Mouse (Mus musculus): ENCODE measurements around the gene Zic2.

The Zic2 gene

GRCm38 (mm10) chr14:122477261-122477671, 2.0 kb downstream of the Zic2 start:
- DNase-seq (ENCODE audit: low spot score): no peak

- DNase-seq (ENCODE audit: low spot score): no peak
Observed at GRCm38 (mm10) chr14:122477971-122478573, 2.8 kb downstream of the Zic2 start.

GRCm38 (mm10) chr14:122478574-122479011, 3.4 kb downstream of the Zic2 start:
- no peak for DNase-seq (ENCODE audit: low spot score)

- no peak for DNase-seq (ENCODE audit: low spot score)
Observed at GRCm38 (mm10) chr14:122479461-122480109, 4.3 kb downstream of the Zic2 start.

- DNase-seq (ENCODE audit: low spot score): no peak
Observed at GRCm38 (mm10) chr14:122480355-122480754, 5.1 kb downstream of the Zic2 start.

DNA sequence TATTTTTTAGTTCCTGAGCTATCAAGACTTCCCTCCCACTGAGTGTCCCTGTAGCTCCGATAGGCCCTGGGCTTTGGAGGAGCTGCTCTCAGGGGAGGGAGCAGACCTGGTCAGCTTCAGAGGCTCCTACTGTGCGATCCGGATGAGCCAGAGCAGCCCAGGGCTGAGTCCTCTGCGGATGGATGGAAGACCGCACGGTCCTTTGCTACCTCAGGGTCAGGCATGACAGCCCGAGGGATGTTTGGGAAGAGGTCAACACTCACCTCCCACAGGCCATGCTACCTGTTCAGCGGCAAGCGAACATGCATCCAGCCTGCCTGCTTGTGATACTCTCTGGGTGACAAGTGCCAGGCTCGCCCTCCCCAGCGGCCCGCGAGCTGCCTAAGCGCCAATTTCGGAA, 5.9 kb downstream of the Zic2 start:
- no peak for DNase-seq (ENCODE audit: low spot score)

DNA sequence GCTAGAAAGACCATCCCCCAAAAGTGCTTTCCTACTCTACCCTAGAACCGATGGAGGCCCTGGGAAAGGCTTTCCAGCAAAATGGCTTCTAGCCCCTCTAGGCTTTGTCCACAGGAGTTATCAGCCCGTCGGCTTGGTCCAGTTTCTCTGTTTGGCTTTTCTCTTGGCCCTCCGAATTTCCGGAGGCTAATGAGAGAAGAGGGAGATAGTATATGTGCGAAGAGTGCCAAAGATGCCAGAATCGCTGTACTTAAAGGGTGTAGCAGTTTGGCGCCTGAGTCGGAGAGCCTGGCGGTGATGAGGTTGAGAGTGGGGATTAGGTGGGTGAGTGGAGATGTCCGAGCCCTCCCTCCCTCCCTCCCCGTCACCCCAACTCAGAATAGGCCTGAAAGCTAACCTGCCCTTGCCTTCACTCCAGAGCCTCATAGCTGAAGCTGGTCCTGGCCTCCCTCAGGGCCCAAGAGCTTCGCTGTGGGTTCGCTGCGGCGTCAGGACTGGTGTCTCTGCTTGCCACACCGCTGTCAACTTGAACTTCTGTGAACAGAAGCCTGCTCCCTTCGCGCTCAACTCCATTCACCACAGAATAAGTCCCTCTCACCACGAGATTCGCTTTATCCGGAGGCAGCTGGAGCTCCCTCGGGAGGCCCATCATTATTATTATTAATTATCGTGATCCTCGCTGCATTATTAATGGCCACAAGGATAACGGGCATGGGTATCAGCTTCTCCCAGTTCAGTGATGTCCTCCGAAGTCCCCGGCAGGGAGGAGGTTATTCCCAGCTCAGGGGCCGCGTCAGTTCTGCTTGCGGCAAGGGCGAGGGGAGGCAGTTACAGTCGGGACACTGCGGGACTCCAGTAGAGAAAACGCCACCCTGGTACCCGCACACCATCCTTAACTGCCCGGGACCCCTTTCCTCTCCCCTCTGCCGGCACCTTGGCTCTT, 7.1 kb downstream of the Zic2 start:
- DNase-seq (ENCODE audit: low spot score): no peak

DNA sequence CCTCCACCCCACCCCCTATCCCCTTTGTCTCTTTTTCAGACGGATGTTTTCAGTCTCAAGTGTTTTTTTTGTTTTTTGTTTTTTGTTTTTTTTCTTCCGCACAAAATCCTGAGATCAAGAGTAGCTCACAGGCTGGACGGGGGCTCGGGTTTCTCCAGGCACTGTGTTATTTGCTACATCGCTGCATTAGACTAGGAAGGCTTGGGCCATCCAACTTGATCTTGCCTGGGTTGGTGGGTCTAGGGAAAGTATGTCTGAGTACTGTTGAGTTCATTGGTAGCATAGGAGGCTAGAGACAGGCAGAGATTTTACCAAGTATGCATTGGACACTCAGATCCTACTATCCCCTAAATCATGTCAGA, 7.8 kb downstream of the Zic2 start:
- DNase-seq (ENCODE audit: low spot score): no peak

GRCm38 (mm10) chr14:122483556-122484421, 8.6 kb downstream of the Zic2 start:
- DNase-seq (ENCODE audit: low spot score): no peak

DNA sequence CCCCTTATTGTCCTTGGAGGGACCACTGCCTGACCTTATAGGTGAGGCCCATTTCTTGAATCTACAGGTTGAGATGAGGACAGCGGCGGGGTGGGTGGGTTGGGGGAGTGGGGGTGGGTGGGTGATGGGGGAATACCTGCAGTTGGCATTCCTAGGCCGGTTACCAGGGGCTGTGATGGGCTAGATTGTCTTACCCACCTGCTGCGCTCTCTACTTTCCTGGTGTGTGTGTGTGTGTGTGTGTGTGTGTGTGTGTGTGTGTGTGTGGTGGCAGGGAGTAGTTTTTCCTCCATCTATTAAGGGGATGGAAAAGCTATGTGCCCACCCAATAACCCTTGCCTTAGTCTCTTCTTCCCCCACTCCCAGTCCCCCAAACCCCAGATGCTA, 9.2 kb downstream of the Zic2 start:
- no peak for DNase-seq (ENCODE audit: low spot score)

DNA sequence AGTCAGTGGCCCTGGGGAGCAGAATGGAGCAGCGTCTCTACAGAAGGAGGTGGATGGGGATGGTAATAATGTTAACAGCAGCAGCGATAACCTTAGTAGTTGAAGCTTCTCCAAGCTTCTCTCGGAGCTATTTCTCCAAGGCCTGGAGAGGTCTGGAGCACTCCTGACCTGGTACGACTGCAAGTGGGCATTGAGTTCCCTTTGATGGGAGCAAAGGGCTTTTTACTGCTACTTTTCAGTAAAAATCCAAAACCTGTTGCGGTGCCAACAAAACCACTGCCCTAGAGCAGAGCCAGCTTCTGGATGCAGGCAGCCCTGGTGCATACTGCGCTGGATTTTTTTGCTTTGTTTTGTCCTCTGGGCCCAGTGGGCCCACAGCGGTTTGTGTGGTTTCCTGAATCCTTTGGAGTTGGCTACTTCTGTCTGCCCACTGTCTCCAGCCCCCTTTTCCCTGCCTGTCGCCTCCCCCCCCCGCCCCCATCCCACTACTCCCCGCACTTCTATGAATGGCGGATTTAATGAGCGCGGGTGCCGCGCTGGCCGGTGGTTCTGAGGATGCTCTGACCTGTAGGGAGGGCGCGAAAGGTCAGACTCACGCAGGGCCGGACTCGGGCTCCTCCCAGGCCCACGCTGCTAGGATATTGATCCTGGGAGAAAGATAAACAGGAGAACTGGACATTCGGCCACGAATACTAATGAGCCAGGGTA, 9.8 kb downstream of the Zic2 start:
- no peak for DNase-seq (ENCODE audit: low spot score)

- no peak for DNase-seq (ENCODE audit: low spot score)
Observed at GRCm38 (mm10) chr14:122485635-122486181, 10.5 kb downstream of the Zic2 start.

DNA sequence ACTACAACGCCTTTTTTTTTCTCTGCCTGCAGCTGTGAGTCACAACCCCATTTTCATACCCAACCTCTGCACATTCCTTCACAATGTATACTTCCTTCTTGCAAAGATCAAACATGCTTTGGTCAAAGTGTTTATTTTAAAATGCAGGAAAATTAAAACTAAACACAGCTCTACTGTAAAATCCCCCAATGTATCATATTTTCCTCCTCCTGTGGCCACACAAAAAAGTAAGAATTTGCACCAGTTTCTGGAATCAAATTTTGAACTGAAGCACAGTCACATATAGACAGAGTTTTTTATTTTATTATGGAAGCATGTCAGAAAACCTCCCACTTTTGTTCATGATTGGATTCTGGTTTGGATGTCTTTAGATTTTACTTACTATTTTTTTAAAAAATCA, 11.4 kb downstream of the Zic2 start:
- DNase-seq (ENCODE audit: low spot score): no peak

- no peak for DNase-seq (ENCODE audit: low spot score)
Observed at GRCm38 (mm10) chr14:122487366-122487765, 12.1 kb downstream of the Zic2 start.

- DNase-seq (ENCODE audit: low spot score): no peak
Observed at GRCm38 (mm10) chr14:122489041-122489440, 13.8 kb downstream of the Zic2 start.

DNA sequence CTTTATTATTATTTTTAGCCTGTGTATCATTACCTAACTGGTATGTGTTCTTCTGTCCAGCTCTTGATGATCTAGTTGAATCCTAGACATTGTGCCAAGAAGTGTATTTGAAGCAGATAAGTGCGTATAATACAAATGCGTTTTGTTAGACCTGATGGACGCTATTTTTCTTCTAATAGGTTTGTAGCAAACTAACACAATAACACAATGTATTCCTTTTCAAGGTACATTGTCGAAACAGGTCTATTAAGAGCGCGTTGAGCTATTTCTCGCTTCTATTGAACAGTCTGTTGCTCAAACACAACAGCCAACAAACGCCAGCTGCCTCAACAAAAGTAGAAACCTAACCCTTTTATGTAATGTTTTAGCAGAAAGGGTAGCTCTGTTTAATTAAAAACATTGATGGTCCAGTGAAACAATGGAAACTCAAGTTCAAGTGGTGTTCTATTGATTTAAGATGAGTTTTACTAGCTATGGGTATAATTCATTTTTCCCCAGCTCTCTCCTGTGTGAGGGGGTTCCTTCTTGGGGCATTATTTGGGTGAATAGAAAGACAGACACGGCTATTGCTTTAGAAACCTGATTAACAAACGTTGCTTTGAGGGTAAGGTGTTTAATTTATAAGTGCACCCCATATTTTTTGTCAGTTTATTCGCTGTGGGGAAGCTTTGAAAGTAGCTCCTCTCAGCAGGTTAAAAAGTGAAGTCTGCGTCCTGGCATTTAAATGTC, 14.6 kb downstream of the Zic2 start:
- DNase-seq (ENCODE audit: low spot score): no peak

DNA sequence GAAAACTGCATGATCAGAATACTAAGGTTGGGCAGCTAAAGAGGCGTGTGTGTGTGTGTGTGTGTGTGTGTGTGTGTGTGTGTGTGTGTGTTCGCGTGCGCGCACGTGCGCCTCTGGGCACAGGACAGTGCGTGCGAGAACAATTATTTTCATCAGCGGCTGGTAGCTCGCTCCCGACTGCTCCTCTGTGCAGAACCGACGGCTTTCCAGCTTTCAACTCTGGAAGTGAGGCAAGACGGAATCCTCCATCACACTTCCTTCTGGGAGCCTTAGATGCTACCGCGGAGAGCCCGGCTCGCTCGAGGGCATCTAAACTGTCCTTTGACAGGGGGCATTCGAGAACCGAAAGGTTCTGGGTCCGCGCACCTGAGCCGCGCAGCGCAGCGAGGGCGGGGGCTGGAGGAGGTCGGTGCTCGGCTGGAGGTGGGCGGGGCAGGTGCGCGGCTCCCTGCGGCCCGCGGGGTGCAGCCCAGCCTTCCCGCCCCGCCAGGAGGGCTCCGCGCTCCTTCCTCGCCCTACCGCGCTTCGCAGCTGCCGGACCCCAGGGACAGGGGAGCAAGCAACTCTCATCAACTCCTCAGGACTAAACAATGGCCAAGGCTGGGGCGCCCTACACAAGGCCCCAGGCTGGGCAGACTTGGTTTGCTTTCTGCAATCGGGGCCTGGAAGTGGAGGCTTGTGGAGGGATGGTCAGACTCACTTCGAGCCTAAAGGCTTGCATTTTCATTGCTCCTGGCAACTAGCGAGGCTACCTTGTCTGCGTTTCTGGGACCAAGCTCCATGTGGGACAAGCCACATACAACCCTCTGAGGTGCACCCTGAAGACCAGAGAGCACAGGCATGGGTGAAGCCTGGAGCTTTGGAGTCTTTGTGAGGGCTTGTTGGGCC, 15.4 kb downstream of the Zic2 start, which contains the start of gene Gm10837:
Gm10837 (plus strand) TSS at position 146 of the 888 bp plus-strand sequence.
- DNase-seq (ENCODE audit: low spot score): no peak

DNA sequence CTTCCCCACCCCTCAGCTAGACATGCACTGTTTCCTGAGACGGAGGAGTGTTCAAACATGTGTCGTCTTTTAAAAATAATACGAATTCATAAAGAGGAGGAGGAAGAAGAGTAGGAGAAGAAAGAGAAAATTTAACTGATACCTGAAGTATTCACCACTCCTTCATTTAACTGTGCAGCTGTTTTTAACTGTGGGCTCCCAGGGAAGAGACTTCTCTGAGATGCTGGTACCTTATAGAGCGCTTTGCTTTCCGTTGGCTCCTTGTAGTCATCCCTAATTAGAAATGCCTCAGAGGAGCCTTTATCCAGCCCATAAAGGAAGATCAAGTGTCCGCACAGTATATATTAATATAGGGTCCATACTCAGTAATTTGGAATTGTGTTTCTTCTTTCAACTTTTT, 16.3 kb downstream of the Zic2 start:
- DNase-seq (ENCODE audit: low spot score): no peak

GRCm38 (mm10) chr14:122492015-122492414, 16.8 kb downstream of the Zic2 start:
- no peak for DNase-seq (ENCODE audit: low spot score)
